9 mouse cellular contexts compared by ENCODE assay signal in genomic region chr10:70152190-70152743, GRCm38 (mm10). TPM values are rescaled to one million over a fixed set of nuclear protein-coding genes. Genes with fewer than 3 reads are reported as not detected.
DNase-seq lines count a peak whose midpoint lies in the region; ATAC-seq lines count a peak whose summit lies in the region.
"Had no signal": no experiment of that assay in that cellular context is flagged by ENCODE, and none has a peak within 500 bp of the region (broad histone marks: within the 10 kb centered on the region; RNA-seq: fewer than 3 reads in every experiment).

No protein-coding gene starts in this region.

- WGBS in forebrain, embryonic 10.5 days: 73% methylated on average over 12 of the region's 12 CpGs
- WGBS in forebrain, embryonic 16.5 days: 84% methylated on average over 12 of the region's 12 CpGs
- WGBS in embryonic facial prominence, embryonic 12.5 days: 27% methylated on average over 12 of the region's 12 CpGs
- WGBS in hindbrain, embryonic 14.5 days: 57% methylated on average over 12 of the region's 12 CpGs

- DNase-seq in forebrain, embryonic 10.5 days (ENCODE audit: extremely low spot score, low spot score): no peak
- DNase-seq in hindbrain, embryonic 14.5 days (ENCODE audit: low spot score): no peak
- DNase-seq in lung, postnatal 36 days: peak; percentile 51
- DNase-seq in cerebellum, adult 9-10 months: no peak
- DNase-seq in layer of hippocampus, postnatal 14 days (ENCODE audit: low spot score in 2 of 2): no peak
- DNase-seq in cerebellum, adult 11-12 months: no peak

- H3K27ac ChIP-seq in forebrain, embryonic 10.5 days: peak overlapping the region; percentile 72
- no peak overlapping the region for H3K27ac ChIP-seq in forebrain, embryonic 16.5 days (ENCODE audit: low read length)
- peak overlapping the region; percentile 80 for H3K27ac ChIP-seq in embryonic facial prominence, embryonic 12.5 days
- peak overlapping the region; percentile 70 for H3K27ac ChIP-seq in hindbrain, embryonic 14.5 days

- H3K36me3 ChIP-seq in forebrain, embryonic 10.5 days (replicated peaks): peaks cover 93% of the 10 kb centered on the region
- H3K36me3 ChIP-seq in forebrain, embryonic 16.5 days (ENCODE audit: control insufficient read depth, insufficient read depth): peaks cover 7% of the 10 kb centered on the region; the same call in 1 of the 2 replicates
- H3K36me3 ChIP-seq in embryonic facial prominence, embryonic 12.5 days: peaks cover 31% of the 10 kb centered on the region
- H3K36me3 ChIP-seq in hindbrain, embryonic 14.5 days (replicated peaks; ENCODE audit: control insufficient read depth, insufficient read depth): peaks cover 29% of the 10 kb centered on the region

- no peaks in the 10 kb centered on the region for H3K27me3 ChIP-seq in forebrain, embryonic 10.5 days (ENCODE audit: poor library complexity, severe bottlenecking)
- H3K27me3 ChIP-seq in forebrain, embryonic 16.5 days (replicated peaks; ENCODE audit: control insufficient read depth, insufficient read depth, low read length): no peaks in the 10 kb centered on the region
- H3K27me3 ChIP-seq in embryonic facial prominence, embryonic 12.5 days: no peaks in the 10 kb centered on the region
- H3K27me3 ChIP-seq in hindbrain, embryonic 14.5 days (ENCODE audit: control insufficient read depth, insufficient read depth, low read length): no peaks in the 10 kb centered on the region

- no peak for ATAC-seq in forebrain, embryonic 16.5 days
- no peak for ATAC-seq in embryonic facial prominence, embryonic 12.5 days (ENCODE audit: insufficient number of reproducible peaks, insufficient read depth, low FRiP score, low TSS enrichment)
- ATAC-seq in hindbrain, embryonic 14.5 days (ENCODE audit: low FRiP score): no peak

- peaks cover 10% of the 10 kb centered on the region; the same call in 1 of the 2 replicates for H3K9me3 ChIP-seq in forebrain, embryonic 10.5 days
- no peaks in the 10 kb centered on the region for H3K9me3 ChIP-seq in forebrain, embryonic 16.5 days (ENCODE audit: control insufficient read depth, low read length)
- H3K9me3 ChIP-seq in embryonic facial prominence, embryonic 12.5 days: no peaks in the 10 kb centered on the region
- H3K9me3 ChIP-seq in hindbrain, embryonic 14.5 days (ENCODE audit: control insufficient read depth, low read length): no peaks in the 10 kb centered on the region

- H3K9ac ChIP-seq in forebrain, embryonic 16.5 days (replicated peaks; ENCODE audit: low read depth, low read length): no peak overlapping the region
- no peak overlapping the region for H3K9ac ChIP-seq in embryonic facial prominence, embryonic 12.5 days
- no peak overlapping the region for H3K9ac ChIP-seq in hindbrain, embryonic 14.5 days

- H3K4me2 ChIP-seq in forebrain, embryonic 16.5 days (ENCODE audit: low read length): no peak overlapping the region
- 0 out of 2 replicates have a peak overlapping the region, but pooled peaks have one; percentile 2 for H3K4me2 ChIP-seq in embryonic facial prominence, embryonic 12.5 days (replicated peaks)
- no peak overlapping the region for H3K4me2 ChIP-seq in hindbrain, embryonic 14.5 days (replicated peaks)

- H3K4me1 ChIP-seq in forebrain, embryonic 10.5 days: peaks cover 25% of the 10 kb centered on the region
- no peaks in the 10 kb centered on the region for H3K4me1 ChIP-seq in forebrain, embryonic 16.5 days (replicated peaks; ENCODE audit: control insufficient read depth, insufficient read depth, low read length)
- H3K4me1 ChIP-seq in embryonic facial prominence, embryonic 12.5 days: peaks cover 36% of the 10 kb centered on the region
- peaks cover 13% of the 10 kb centered on the region; the same call in 1 of the 2 replicates for H3K4me1 ChIP-seq in hindbrain, embryonic 14.5 days (replicated peaks; ENCODE audit: control insufficient read depth, insufficient read depth, low read length)

- H3K4me3 ChIP-seq in forebrain, embryonic 10.5 days: no peak overlapping the region
- H3K4me3 ChIP-seq in forebrain, embryonic 16.5 days (replicated peaks; ENCODE audit: low read length): no peak overlapping the region
- no peak overlapping the region for H3K4me3 ChIP-seq in embryonic facial prominence, embryonic 12.5 days
- no peak overlapping the region for H3K4me3 ChIP-seq in hindbrain, embryonic 14.5 days (replicated peaks; ENCODE audit: low read length)

RNA-seq across cellular contexts. Expression of gene Mrln, which starts 52.2 kb away (rescaled TPM):
- polyA plus RNA-seq in forebrain, embryonic 10.5 days (2016; fragmentation: Nextera tagmentation; extraction: Ambion mirVana): 1.5 TPM in 1 of 2 replicates, not detected in the other
- not detected in 2 replicates for polyA plus RNA-seq in forebrain, embryonic 16.5 days (2015; fragmentation: Nextera tagmentation; extraction: Ambion mirVana)
- 6.2 and 12.7 TPM in 2 replicates for polyA plus RNA-seq in embryonic facial prominence, embryonic 12.5 days (2016; fragmentation: Nextera tagmentation; extraction: Ambion mirVana)
- polyA plus RNA-seq in hindbrain, embryonic 14.5 days (2014; fragmentation: Nextera tagmentation; extraction: Ambion mirVana): 0.55 and 0.59 TPM in 2 replicates
- total RNA-seq in layer of hippocampus, postnatal 14 days (2021): 1 to 10 TPM in 1 of 2 experiments, not detected in 1; 1.5 TPM
- total RNA-seq: liver, adult 2 months had no signal
- polyA plus RNA-seq: liver, adult 2 months had no signal

RNA-seq across cellular contexts. Expression of gene Ccdc6, which starts 55.3 kb away (rescaled TPM):
- polyA plus RNA-seq in forebrain, embryonic 10.5 days (2016; fragmentation: Nextera tagmentation; extraction: Ambion mirVana): 16.5 and 19.8 TPM in 2 replicates
- 16.1 and 18.1 TPM in 2 replicates for polyA plus RNA-seq in forebrain, embryonic 16.5 days (2015; fragmentation: Nextera tagmentation; extraction: Ambion mirVana)
- polyA plus RNA-seq in embryonic facial prominence, embryonic 12.5 days (2016; fragmentation: Nextera tagmentation; extraction: Ambion mirVana): 14.4 and 16.0 TPM in 2 replicates
- polyA plus RNA-seq in hindbrain, embryonic 14.5 days (2014; fragmentation: Nextera tagmentation; extraction: Ambion mirVana): 29.6 and 30.1 TPM in 2 replicates
- 10 to 100 TPM; 65.7 to 66.3 TPM for total RNA-seq in layer of hippocampus, postnatal 14 days (2021)
